Mouse (Mus musculus): Measurements from ENCODE around the gene Ccnl1.

DNA sequence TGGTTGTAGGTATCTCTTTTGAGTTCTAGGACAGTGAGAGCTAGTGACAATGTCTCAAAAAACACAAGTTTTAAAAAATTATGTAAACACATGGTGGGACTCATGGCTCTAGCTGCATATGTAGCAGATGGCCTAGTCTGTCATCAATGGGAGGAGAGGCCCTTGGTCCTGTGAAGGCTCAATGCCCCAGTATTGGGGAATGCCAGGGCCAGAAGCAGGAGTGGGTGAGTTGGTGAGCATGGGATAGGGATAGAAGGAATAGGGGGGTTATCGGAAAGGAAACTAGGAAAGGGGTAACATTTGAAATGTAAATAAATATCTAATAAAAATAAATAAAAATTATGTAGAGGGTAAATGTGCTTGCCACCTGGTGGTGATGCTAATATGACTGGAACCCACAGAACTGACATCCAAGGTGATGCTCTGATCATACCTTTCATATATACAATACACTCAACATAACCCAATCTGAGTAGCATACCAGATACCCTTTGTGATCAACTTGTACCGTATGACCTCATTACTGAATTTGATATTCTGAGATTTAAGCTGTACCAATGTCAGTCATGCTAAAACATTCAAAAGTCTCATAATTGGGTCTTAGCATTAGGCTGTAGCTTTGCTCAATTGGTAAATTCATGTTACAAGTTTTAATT is 12.6 kb downstream of the Ccnl1 start:
- TF ChIP-seq E2F4 (IDR thresholded peaks at IDR 0.05; ENCODE audit: insufficient read depth): no peak
- TF ChIP-seq POLR2A (IDR thresholded peaks at IDR 0.05; ENCODE audit: insufficient read length, low read depth): no peak
- TF ChIP-seq TCF12 (IDR thresholded peaks at IDR 0.05; ENCODE audit: insufficient read depth, poor library complexity, severe bottlenecking): no peak
- no peak for TF ChIP-seq USF1 (IDR thresholded peaks at IDR 0.05; ENCODE audit: low read depth)
- no peak for TF ChIP-seq POLR2AphosphoS2 (IDR thresholded peaks at IDR 0.05; ENCODE audit: insufficient read length, low read depth)
